Mouse (Mus musculus) heart, postnatal 0 days (tissue): Measurements from ENCODE around the gene Gja3. TPM values are rescaled to one million over a fixed set of nuclear protein-coding genes. Genes with fewer than 3 reads are reported as not detected.
"Not testable (repeated sequence)": the region's sequence is repeated elsewhere in the genome, so short reads cannot be mapped to it uniquely, and the experiment has no call there.

Experiments used
- ATAC-seq: fragments of 200-750 bp; cut with Nextera tagmentation; 2 replicates; pipeline ENCODE4 v1.8.0; 2017; ENCODE audit warnings: low read depth, moderate number of reproducible peaks, moderate library complexity; ENCODE audit not compliant: insufficient read depth
- DNase-seq: peaks from one replicate; pipeline ENCODE4 v3.0.0-alpha.2; 2016; ENCODE audit warnings: low spot score
- H3K27ac ChIP-seq: fragments of 300-500 bp; sonication (generic); 2 replicates; pipeline ENCODE4 v1.5.1; 2014; ENCODE audit warnings: low read depth, mild to moderate bottlenecking
- H3K27me3 ChIP-seq: fragments of 300-500 bp; sonication (generic); 2 replicates; pipeline ENCODE4 v1.6.1; 2014; ENCODE audit warnings: low read length, mixed read lengths; ENCODE audit not compliant: control insufficient read depth, insufficient read depth
- H3K36me3 ChIP-seq: fragments of 300-500 bp; sonication (generic); replicated peaks from 2 replicates; pipeline ENCODE4 v1.6.1; 2014; ENCODE audit warnings: low read length, mixed read lengths; ENCODE audit not compliant: control insufficient read depth, insufficient read depth
- H3K4me1 ChIP-seq: fragments of 300-500 bp; sonication (generic); 2 replicates; pipeline ENCODE4 v1.6.1; 2014; ENCODE audit warnings: antibody characterized with exemption; ENCODE audit not compliant: control insufficient read depth, insufficient read depth
- H3K4me2 ChIP-seq: fragments of 300-500 bp; sonication (generic); 2 replicates; pipeline ENCODE4 v1.6.1; 2014; ENCODE audit warnings: low read depth, mild to moderate bottlenecking, low read length, moderate library complexity
- H3K4me3 ChIP-seq: fragments of 300-500 bp; sonication (generic); 2 replicates; pipeline ENCODE4 v1.5.1; 2014; ENCODE audit warnings: low read depth, low read length
- H3K9ac ChIP-seq: fragments of 300-500 bp; sonication (generic); replicated peaks from 2 replicates; pipeline ENCODE4 v1.6.1; 2014; ENCODE audit warnings: low read depth, low read length, mixed read lengths
- H3K9me3 ChIP-seq: fragments of 300-500 bp; sonication (generic); replicated peaks from 2 replicates; pipeline ENCODE4 v1.6.1; 2016; ENCODE audit warnings: low read length; ENCODE audit not compliant: control insufficient read depth
- CTCF ChIP-seq: IDR thresholded peaks from 2 replicates; pipeline ENCODE4 v1.5.1; 2016; ENCODE audit warnings: antibody characterized with exemption, control low read depth, low read depth
- EP300 ChIP-seq: IDR thresholded peaks from 2 replicates; pipeline ENCODE4 v1.6.1; 2016; ENCODE audit warnings: antibody characterized with exemption, low read depth
- WGBS: fragments of 180-500 bp; shearing (Covaris S2); extraction: QIAGEN DNeasy Blood & Tissue Kit; methylation state at CpG from one replicate; pipeline ENCODE4 v1.1.7; 2014; 5-methylcytosine and 5-hydroxymethylcytosine counted together
- polyA plus RNA-seq: library from polyadenylated mRNA; unstranded; fragments of >200 nt; fragmentation: Nextera tagmentation; extraction: Ambion mirVana; gene quantifications from 2 replicates; pipeline ENCODE4 v1.2.1, GENCODE M21; 2015
- total RNA-seq: library from RNA; depleted of rRNA; stranded (reverse); fragments of >200 nt; gene quantifications from 2 replicates; pipeline ENCODE4 v1.2.3, GENCODE M21; 2014; ENCODE audit warnings: low replicate concordance; rRNA removed

Gene Gja3
- total and polyA plus RNA-seq, 2 experiments from 2014 or later = 40.7 to 61.0 TPM

- H3K9me3 ChIP-seq = no peaks in the 10 kb centered on the region
- TF ChIP-seq EP300 (no peak), CTCF (no peak)
- H3K4me2 ChIP-seq = peak overlapping the region; percentile 49
- WGBS = 38% methylated on average over 9 of the region's 9 CpGs
- no peak overlapping the region for H3K9ac ChIP-seq
- H3K4me3 ChIP-seq = peak overlapping the region; percentile 33
- H3K27me3 ChIP-seq = no peaks in the 10 kb centered on the region
- H3K36me3 ChIP-seq = peaks cover 5% of the 10 kb centered on the region; the same call in 1 of the 2 replicates
- H3K27ac ChIP-seq = peak overlapping the region; percentile 91
- peaks cover 21% of the 10 kb centered on the region for H3K4me1 ChIP-seq
- ATAC-seq (peak; percentile 62), DNase-seq (peak; percentile 36)
These were observed 23.8 kb downstream of the Gja3 start for GRCm38 (mm10) chr14:57034135-57034534.

DNA sequence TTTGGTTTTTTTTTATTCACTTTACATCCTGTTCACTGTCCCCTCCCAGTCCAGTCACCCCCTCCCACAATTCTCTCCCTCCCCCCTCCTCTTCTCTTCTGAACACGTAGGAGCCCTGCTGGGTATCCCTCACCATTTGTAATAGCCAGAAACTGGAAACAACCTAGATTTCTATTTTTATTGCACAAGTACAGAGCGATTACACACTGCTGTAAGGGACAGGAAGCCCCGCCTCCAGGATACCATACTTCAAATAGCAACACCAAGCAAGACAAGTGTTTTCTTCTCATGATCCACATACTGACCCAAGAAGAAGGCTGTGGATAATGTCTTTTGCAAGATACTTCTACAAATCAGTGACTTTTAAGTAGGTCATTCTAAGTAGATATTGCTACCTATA lies 25.1 kb downstream of the Gja3 start:
- no peaks in the 10 kb centered on the region for H3K9me3 ChIP-seq
- 22% methylated on average over 3 of the region's 3 CpGs for WGBS

DNA sequence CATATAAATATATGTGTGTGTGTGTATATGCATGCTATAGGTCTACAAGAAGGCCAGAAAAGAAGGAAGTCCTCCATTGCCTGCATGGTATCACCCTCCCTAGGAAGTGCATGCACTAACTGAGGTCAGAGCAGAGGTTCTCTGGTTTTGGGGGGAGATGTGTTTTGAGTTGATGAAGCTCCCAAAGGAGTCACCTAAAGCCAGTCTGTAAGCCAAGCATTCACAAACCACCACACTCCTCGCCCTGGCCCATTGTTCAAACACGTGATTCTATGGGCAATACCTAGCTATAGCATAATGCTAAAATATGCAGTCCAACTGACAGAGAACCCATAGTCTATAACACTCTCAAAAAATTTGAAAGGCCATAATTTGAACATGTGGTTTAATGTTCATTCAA lies 39.5 kb downstream of the Gja3 start:
- TF ChIP-seq CTCF (no peak), EP300 (no peak)
- no peak for DNase-seq
- Histone ChIP-seq H3K27ac (no peak overlapping the region), H3K36me3 (no peaks in the 10 kb centered on the region), H3K9ac (no peak overlapping the region), H3K4me3 (no peak overlapping the region), H3K4me2 (no peak overlapping the region), H3K4me1 (no peaks in the 10 kb centered on the region), H3K9me3 (no peaks in the 10 kb centered on the region), H3K27me3 (no peaks in the 10 kb centered on the region)
- 70% methylated on average over 2 of the region's 2 CpGs for WGBS
- ATAC-seq = no peak

More for the DNA sequence above, 25.1 kb downstream of the Gja3 start:
- Histone ChIP-seq H3K4me3 (no peak overlapping the region), H3K27me3 (no peaks in the 10 kb centered on the region), H3K4me2 (peak overlapping the region; percentile 49), H3K27ac (peak overlapping the region; percentile 91), H3K4me1 (peaks cover 21% of the 10 kb centered on the region), H3K36me3 (peaks cover 5% of the 10 kb centered on the region; the same call in 1 of the 2 replicates), H3K9ac (no peak overlapping the region)
- DNase-seq (peak; percentile 56), ATAC-seq (no peak)
- no peak for TF ChIP-seq CTCF
- no peak for TF ChIP-seq EP300

DNA sequence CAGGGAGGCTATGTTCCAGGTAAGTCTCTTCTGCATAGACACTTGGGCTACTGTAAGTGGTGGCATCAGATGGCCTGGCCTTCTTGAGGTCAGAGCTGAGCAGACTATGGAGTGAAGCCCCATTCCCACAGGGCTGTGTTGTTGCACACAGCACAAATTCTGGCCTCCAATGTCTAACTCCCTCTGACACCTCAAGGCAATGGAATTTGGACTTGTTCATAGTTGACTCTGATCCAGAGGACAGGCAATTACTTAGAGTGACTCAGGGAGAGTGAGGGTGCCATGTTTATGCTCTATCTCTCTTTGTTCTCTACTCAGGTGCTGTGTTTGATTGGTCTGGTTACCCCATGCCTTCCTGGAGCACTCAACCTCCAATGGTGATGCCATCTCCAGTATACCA lies 41.1 kb downstream of the Gja3 start:
- not testable (repeated sequence) for H3K4me3 ChIP-seq, H3K4me2 ChIP-seq, H3K36me3 ChIP-seq, H3K27ac ChIP-seq, H3K27me3 ChIP-seq, H3K9me3 ChIP-seq, DNase-seq, ATAC-seq, H3K4me1 ChIP-seq, H3K9ac ChIP-seq

- DNase-seq = no peak
- no peak for ATAC-seq
- no peak overlapping the region for H3K27ac ChIP-seq
- H3K4me2 ChIP-seq = no peak overlapping the region
- no peaks in the 10 kb centered on the region for H3K27me3 ChIP-seq
- no peak for TF ChIP-seq EP300
- no peak for TF ChIP-seq CTCF
- H3K9me3 ChIP-seq = no peaks in the 10 kb centered on the region
- H3K4me3 ChIP-seq = no peak overlapping the region
- H3K4me1 ChIP-seq = no peaks in the 10 kb centered on the region
- no peak overlapping the region for H3K9ac ChIP-seq
- H3K36me3 ChIP-seq = no peaks in the 10 kb centered on the region
- 67% methylated on average over 4 of the region's 4 CpGs for WGBS
These were observed 69.3 kb downstream of the Gja3 start for GRCm38 (mm10) chr14:56988621-56989020.

Other genes starting within 250 kb of the Gja3 start
- gene Zmym5, start 246.4 kb downstream of the Gja3 start, total RNA-seq = 6.1 and 8.5 TPM in 2 replicates
- gene Zmym5, start 246.4 kb downstream of the Gja3 start, polyA plus RNA-seq = 17.3 and 18.2 TPM in 2 replicates
- 18.4 and 20.8 TPM in 2 replicates for gene Zmym2, start 171.4 kb downstream of the Gja3 start, total RNA-seq
- gene Zmym2, start 171.4 kb downstream of the Gja3 start, polyA plus RNA-seq = 16.3 and 18.1 TPM in 2 replicates
- 0.04 and 0.08 TPM in 2 replicates for gene Gjb2, start 46.6 kb upstream of the Gja3 start, total RNA-seq
- gene Gjb2, start 46.6 kb upstream of the Gja3 start, polyA plus RNA-seq = 0.10 TPM in 1 of 2 replicates, not detected in the other
- gene Gm4491, start 57.8 kb upstream of the Gja3 start, total RNA-seq = not detected in 2 replicates
- not detected in 2 replicates for gene Gm4491, start 57.8 kb upstream of the Gja3 start, polyA plus RNA-seq
- 5.0 TPM in 1 of 2 replicates, not detected in the other for gene Gjb6, start 75.5 kb upstream of the Gja3 start, total RNA-seq
- gene Gjb6, start 75.5 kb upstream of the Gja3 start, polyA plus RNA-seq = not detected in 2 replicates